Mouse (Mus musculus): ENCODE measurements around the gene Scrn3.

The Scrn3 gene

GRCm38 (mm10) chr2:73378326-73378725, 65.9 kb downstream of the Scrn3 start:
- TF ChIP-seq GATA4 (IDR thresholded peaks at IDR 0.05; ENCODE audit: insufficient replicate concordance, low read length): no peak

GRCm38 (mm10) chr2:73379656-73380055, 67.3 kb downstream of the Scrn3 start:
- TF ChIP-seq GATA4 (IDR thresholded peaks at IDR 0.05; ENCODE audit: insufficient replicate concordance, low read length): no peak

GRCm38 (mm10) chr2:73380298-73380975, 68.0 kb downstream of the Scrn3 start:
- no peak for TF ChIP-seq GATA4 (IDR thresholded peaks at IDR 0.05; ENCODE audit: insufficient replicate concordance, low read length)

GRCm38 (mm10) chr2:73385172-73385571, 72.8 kb downstream of the Scrn3 start:
- TF ChIP-seq GATA4 (IDR thresholded peaks at IDR 0.05; ENCODE audit: insufficient replicate concordance, low read length): no peak

- TF ChIP-seq GATA4 (IDR thresholded peaks at IDR 0.05; ENCODE audit: insufficient replicate concordance, low read length): peak; percentile 85; the same call in 1 of the 2 replicates
Observed at GRCm38 (mm10) chr2:73385641-73386355, 73.4 kb downstream of the Scrn3 start.

GRCm38 (mm10) chr2:73386356-73387046, 74.1 kb downstream of the Scrn3 start, which contains the start of gene Gpr155:
Gene Gpr155 (minus strand): TSS chr2:73386572.
- no peak; the same call in 1 of the 2 replicates for TF ChIP-seq GATA4 (IDR thresholded peaks at IDR 0.05; ENCODE audit: insufficient replicate concordance, low read length)
